Mouse (Mus musculus) forebrain, embryonic 10.5 days (tissue): ENCODE measurements around the gene Chrng. TPM values are rescaled to one million over a fixed set of nuclear protein-coding genes. Genes with fewer than 3 reads are reported as not detected.

Source experiments
- DNase-seq: peaks from one replicate; pipeline ENCODE4 v3.0.0-alpha.2; 2017; ENCODE audit warnings: low spot score; ENCODE audit errors: extremely low spot score
- H3K27ac ChIP-seq: fragments of 300-500 bp; sonication (generic); 2 replicates; pipeline ENCODE4 v1.5.1; 2016; ENCODE audit warnings: mild to moderate bottlenecking
- H3K27me3 ChIP-seq: fragments of 300-500 bp; sonication (generic); 2 replicates; pipeline ENCODE4 v1.6.1; 2016; ENCODE audit warnings: mild to moderate bottlenecking; ENCODE audit not compliant: poor library complexity, severe bottlenecking
- H3K36me3 ChIP-seq: fragments of 300-500 bp; sonication (generic); replicated peaks from 2 replicates; pipeline ENCODE4 v1.6.1; 2016; ENCODE audit warnings: mild to moderate bottlenecking, moderate library complexity
- H3K4me1 ChIP-seq: fragments of 300-500 bp; sonication (generic); 2 replicates; pipeline ENCODE4 v1.6.1; 2016
- H3K4me3 ChIP-seq: fragments of 300-500 bp; sonication (generic); 2 replicates; pipeline ENCODE4 v1.5.1; 2016; ENCODE audit warnings: mild to moderate bottlenecking, moderate library complexity
- H3K9me3 ChIP-seq: fragments of 300-500 bp; sonication (generic); 2 replicates; pipeline ENCODE4 v1.6.1; 2016; ENCODE audit warnings: mild to moderate bottlenecking, moderate library complexity
- WGBS: fragments of 180-500 bp; shearing (Covaris S2); methylation state at CpG from one replicate; pipeline ENCODE4 v1.1.7; 2016; 5-methylcytosine and 5-hydroxymethylcytosine counted together
- polyA plus RNA-seq: library from polyadenylated mRNA; unstranded; fragments of >200 nt; fragmentation: Nextera tagmentation; extraction: Ambion mirVana; gene quantifications from 2 replicates; pipeline ENCODE4 v1.2.1, GENCODE M21; 2016

Gene Chrng
- polyA plus RNA-seq, 1 experiment from 2014 or later = 0.36 TPM

DNA sequence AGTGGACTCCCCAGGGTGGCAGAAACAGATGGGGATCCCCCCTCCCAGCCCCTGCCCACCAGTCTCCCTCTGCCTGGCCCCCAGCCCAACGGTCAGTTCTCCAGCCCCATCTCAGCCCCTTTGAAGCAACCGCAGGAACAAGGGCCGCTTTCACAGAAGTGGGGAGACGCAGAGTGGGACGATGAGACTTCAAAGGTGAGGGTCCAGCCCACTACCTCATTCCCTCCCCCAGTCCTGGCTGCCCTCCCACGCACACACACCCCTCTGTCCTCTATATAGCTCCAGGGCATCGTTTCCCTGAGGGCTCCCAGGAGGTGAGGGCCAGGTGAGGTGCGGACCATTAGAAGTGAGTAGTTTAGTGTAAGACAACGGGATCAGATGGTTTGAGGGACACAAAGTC is 21.4 kb upstream of the Chrng start, which contains the start of gene Prss56:
Prss56 (plus strand) TSS at position 301 of the 400 bp plus-strand sequence.
- H3K36me3 ChIP-seq = no peaks in the 10 kb centered on the region
- 69% methylated on average over 9 of the region's 9 CpGs for WGBS
- H3K27ac ChIP-seq = no peak within 1 kb of the TSS
- H3K4me3 ChIP-seq = no peak within 1 kb of the TSS
- peaks cover 80% of the 10 kb centered on the region for H3K27me3 ChIP-seq
- no peaks in the 10 kb centered on the region for H3K9me3 ChIP-seq
- H3K4me1 ChIP-seq = peaks cover 47% of the 10 kb centered on the region
- DNase-seq = no peak

DNA sequence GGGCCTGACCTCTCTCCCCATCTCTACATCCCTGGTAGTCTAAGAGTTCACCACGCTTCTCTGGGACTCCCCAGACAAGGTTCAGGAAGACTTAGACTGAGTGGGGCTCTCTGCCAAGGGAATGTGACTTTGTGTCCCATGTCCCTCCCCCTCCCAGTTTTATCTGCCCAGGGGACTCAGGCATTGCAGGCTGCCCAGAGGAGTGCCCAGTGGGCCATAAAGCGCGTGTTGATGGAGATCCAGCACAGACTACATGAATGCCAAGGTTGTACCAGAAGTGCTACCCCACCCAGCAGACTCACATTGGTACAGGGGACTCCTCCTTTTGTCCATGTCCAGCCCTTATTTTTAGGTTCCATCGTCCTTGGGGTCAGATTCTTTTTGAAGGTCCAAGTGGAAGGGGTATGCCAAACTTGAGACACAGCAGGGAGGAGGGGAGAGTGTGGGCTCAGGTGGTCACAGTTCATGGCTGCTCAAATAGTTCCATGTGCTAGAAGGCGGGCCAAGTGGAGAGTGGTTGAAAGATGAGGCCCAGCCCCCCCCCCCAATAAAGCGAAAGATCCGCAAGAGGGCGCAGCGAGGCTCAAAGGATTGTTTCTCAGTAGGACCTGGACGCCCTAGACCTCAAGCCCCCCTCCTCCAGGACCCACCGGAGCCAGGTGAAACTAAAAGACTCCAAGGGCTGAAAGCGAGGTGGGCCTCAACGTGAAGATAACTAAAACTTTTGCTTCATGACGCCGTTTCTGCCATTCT is 20.3 kb upstream of the Chrng start:
- Histone ChIP-seq H3K4me3 (no peak overlapping the region), H3K27ac (no peak overlapping the region), H3K4me1 (peaks cover 45% of the 10 kb centered on the region), H3K9me3 (no peaks in the 10 kb centered on the region), H3K36me3 (no peaks in the 10 kb centered on the region), H3K27me3 (peaks cover 92% of the 10 kb centered on the region)
- no peak for DNase-seq
- WGBS = 27% methylated on average over 15 of the region's 15 CpGs

DNA sequence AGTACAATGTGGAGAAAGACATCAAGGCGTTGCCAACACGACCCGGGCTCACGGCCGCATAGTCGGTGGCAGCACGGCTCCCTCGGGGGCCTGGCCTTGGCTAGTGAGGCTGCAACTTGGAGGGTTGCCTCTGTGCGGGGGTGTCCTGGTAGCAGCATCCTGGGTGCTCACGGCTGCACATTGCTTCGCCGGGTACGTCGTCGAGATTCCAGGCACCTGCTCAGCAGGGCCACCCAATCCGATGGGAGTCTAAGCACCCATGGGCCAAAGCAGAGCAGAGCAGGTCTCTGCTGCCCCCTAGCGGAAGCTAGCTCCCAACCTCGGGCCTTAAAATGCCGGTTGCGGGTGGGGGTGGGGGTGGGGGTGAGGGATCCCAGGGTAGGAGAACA is 19.7 kb upstream of the Chrng start:
- no peak overlapping the region for H3K4me3 ChIP-seq
- no peak overlapping the region for H3K27ac ChIP-seq
- peaks cover 45% of the 10 kb centered on the region for H3K4me1 ChIP-seq
- DNase-seq = peak; percentile 35
- no peaks in the 10 kb centered on the region for H3K9me3 ChIP-seq
- 7% methylated on average over 20 of the region's 20 CpGs for WGBS
- H3K36me3 ChIP-seq = no peaks in the 10 kb centered on the region
- peaks cover 96% of the 10 kb centered on the region for H3K27me3 ChIP-seq

DNA sequence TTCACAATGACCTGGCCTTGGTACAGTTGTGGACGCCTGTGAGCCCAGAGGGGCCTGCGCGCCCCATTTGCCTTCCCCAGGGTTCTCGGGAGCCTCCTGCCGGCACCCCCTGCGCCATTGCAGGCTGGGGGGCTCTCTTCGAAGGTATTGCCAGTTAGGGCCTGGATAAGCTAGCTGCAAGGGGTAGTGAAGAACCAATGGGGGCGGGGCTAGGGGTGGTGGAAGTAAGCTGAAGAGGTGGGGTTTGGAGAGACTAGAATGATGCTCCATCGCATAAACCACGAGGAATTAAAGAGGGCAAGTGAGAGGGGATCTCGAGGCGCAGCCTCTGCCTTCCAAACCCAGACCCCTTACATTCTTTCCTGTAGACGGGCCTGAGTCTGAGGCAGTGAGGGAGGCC is 18.9 kb upstream of the Chrng start:
- DNase-seq = no peak
- WGBS = 9% methylated on average over 13 of the region's 13 CpGs
- Histone ChIP-seq H3K27ac (no peak overlapping the region), H3K27me3 (peaks cover 92% of the 10 kb centered on the region), H3K36me3 (no peaks in the 10 kb centered on the region), H3K4me1 (peaks cover 49% of the 10 kb centered on the region), H3K9me3 (no peaks in the 10 kb centered on the region), H3K4me3 (no peak overlapping the region)

DNA sequence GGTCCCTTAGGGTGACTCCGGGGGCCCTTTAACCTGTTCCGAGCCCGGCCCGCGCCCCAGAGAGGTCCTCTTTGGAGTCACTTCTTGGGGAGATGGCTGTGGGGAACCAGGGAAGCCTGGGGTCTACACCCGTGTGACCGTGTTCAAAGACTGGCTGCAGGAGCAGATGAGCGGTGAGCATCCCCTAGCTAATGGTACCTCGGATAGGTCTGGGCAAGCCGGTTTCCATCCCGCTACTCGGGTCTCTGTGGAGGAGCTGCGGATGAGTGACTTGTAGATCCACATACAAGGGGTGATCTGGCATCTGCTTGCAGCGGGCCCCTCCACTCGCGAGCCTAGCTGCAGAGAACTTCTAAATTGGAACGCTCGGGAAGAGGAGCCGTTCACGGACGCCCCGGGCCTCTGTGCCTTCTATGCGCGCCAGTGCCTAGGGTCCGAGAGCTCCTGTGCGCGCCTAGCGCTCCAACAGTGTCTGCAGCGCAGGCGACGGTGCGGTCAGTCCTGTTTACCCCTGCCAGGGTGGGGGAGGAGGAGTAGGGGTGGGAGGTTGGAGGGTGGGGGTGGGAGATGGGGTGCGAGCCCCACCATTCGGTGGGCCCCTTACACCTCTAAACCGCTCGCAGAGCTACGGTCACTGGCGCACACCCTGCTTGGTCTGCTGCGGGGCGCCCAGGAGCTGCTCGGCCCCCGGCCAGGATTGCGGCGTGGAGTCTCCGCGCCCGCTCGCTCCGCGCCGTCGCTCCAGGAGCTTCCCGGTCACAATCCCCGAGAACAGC is 18.0 kb upstream of the Chrng start:
- Histone ChIP-seq H3K4me1 (peaks cover 54% of the 10 kb centered on the region), H3K27ac (peak overlapping the region; percentile 75), H3K36me3 (no peaks in the 10 kb centered on the region), H3K4me3 (peak overlapping the region; percentile 60), H3K27me3 (peaks cover 90% of the 10 kb centered on the region), H3K9me3 (no peaks in the 10 kb centered on the region)
- WGBS = 2% methylated on average over 52 of the region's 54 CpGs
- peak; percentile 55 for DNase-seq

DNA sequence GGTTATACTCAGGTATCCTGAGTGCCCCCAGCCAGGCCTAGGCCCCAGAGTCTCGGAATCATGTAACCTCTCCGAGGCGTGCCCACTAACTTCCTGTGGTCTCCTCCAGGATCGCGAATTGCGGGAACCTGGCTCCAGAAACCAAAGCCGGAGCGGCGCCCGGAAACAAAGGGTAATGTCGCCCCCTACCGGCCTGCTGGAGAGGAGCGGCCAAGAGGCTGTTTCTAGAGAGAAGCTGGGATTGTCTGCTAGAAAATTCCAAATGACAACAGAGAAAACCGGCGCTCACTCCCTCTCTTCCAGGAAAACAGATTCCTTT is 17.5 kb upstream of the Chrng start:
- WGBS = under 1% methylated on average over 15 of the region's 15 CpGs
- H3K27ac ChIP-seq = peak overlapping the region; percentile 75
- H3K4me3 ChIP-seq = peak overlapping the region; percentile 60
- no peaks in the 10 kb centered on the region for H3K9me3 ChIP-seq
- H3K4me1 ChIP-seq = peaks cover 54% of the 10 kb centered on the region
- DNase-seq = peak; percentile 91
- H3K36me3 ChIP-seq = no peaks in the 10 kb centered on the region
- peaks cover 84% of the 10 kb centered on the region for H3K27me3 ChIP-seq

DNA sequence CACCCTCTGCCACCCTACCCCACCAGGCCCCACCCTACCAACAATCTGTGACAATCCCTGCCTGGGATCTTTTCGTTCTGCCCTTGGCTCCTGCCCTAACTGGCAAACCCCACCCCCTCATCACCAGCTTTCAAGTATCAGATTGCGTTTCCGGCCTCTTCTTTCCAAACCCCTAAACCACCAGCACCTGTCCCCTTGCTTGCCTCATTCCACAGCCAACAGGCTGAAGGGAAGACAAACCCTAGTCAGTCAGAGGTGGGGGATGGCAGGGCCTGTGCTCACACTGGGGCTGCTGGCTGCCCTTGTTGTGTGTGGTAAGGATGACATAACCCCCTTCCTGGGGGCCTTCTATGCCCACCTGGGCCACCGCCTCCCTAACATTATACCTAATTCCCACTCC is 14.0 kb upstream of the Chrng start, which contains the start of gene Chrnd:
Chrnd (plus strand) TSS at position 179 of the 400 bp plus-strand sequence.
- Histone ChIP-seq H3K36me3 (no peaks in the 10 kb centered on the region), H3K27me3 (peaks cover 50% of the 10 kb centered on the region), H3K27ac (peak within 1 kb of the TSS; percentile 35; the same call in 1 of the 2 replicates), H3K4me1 (peaks cover 27% of the 10 kb centered on the region), H3K4me3 (no peak within 1 kb of the TSS), H3K9me3 (no peaks in the 10 kb centered on the region)
- DNase-seq = no peak
- 35% methylated on average over 4 of the region's 4 CpGs for WGBS

DNA sequence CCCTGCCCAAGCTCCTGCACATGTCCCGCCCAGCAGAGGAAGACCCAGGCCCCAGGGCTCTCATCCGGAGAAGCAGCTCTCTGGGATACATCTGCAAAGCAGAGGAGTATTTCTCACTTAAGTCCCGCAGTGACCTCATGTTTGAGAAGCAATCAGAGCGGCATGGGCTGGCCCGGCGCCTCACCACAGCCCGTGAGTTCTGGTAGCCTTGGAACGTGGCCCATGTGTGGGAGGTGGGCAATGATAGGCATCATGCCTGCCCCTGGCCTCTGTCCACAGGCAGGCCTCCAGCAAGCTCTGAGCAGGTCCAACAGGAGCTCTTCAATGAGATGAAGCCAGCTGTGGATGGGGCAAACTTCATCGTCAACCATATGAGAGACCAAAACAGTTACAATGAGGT is 7.2 kb upstream of the Chrng start:
- Histone ChIP-seq H3K27me3 (no peaks in the 10 kb centered on the region), H3K27ac (no peak overlapping the region), H3K4me3 (no peak overlapping the region), H3K9me3 (no peaks in the 10 kb centered on the region), H3K36me3 (no peaks in the 10 kb centered on the region), H3K4me1 (no peaks in the 10 kb centered on the region)
- WGBS = 85% methylated on average over 9 of the region's 9 CpGs
- no peak for DNase-seq

DNA sequence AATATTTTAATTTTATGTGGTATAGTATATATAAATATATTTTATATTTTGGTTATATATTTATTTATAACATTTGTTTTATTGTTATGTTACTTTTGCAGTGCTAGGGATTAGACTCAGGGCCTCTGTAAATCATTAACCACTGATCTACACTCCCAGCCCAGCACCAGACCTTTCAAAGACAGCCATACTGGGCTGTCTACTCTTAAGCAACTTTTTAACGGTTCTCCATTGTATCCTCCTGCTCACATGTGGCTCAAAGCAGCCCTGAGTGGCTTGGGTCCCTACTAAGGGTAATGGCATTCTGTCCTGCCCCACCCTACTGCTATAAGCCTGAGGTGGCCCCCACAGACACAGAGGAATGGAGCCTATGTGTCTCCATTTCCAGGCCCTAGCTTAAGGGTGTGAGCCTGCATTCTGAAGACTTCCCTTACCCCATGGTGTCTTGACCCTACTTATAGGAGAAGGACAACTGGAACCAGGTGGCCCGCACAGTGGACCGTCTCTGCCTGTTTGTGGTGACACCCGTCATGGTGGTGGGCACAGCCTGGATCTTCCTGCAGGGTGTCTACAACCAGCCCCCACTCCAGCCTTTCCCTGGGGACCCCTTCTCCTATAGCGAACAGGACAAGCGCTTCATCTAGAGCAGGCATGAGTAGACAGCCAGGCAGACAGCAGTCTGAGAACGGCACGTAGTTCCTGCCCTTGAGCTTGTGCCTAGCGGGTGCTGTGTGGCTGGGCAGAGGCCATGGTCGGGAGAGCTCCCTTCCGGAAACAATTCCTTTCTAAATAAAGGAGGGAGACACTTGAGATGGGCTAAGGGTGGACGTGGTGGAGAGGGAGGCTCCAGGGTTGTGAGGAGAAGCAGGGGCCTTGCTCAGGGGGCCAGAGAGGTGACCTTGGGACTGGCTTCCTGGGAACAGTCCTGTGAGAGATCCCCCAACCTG is 6.1 kb upstream of the Chrng start:
- WGBS = 83% methylated on average over 12 of the region's 12 CpGs
- no peak for DNase-seq
- Histone ChIP-seq H3K9me3 (no peaks in the 10 kb centered on the region), H3K4me3 (no peak overlapping the region), H3K36me3 (no peaks in the 10 kb centered on the region), H3K27ac (no peak overlapping the region), H3K4me1 (no peaks in the 10 kb centered on the region), H3K27me3 (no peaks in the 10 kb centered on the region)

DNA sequence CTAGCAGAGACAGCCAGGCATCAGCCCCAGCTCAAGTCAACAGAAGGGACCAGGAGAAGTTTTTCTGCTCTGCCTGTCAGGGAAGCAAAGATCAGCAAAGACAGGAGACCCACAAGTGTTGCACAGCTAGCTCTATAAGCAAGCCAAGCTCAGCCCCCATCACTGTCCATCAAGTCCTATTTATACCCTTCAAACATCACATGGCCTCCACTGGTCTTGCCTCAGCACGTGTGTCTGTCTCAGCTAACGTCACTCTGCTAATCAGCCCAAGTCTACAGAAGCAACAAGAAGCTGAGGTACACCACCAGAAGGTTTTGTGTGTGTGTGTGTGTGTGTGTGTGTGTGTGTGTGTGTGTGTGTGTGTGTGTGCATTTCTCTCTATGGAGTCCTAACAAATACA is 3.6 kb upstream of the Chrng start:
- Histone ChIP-seq H3K36me3 (no peaks in the 10 kb centered on the region), H3K27me3 (peaks cover 14% of the 10 kb centered on the region), H3K9me3 (no peaks in the 10 kb centered on the region), H3K4me3 (no peak overlapping the region), H3K27ac (no peak overlapping the region), H3K4me1 (peaks cover 9% of the 10 kb centered on the region)
- 62% methylated on average over 2 of the region's 2 CpGs for WGBS
- DNase-seq = no peak

DNA sequence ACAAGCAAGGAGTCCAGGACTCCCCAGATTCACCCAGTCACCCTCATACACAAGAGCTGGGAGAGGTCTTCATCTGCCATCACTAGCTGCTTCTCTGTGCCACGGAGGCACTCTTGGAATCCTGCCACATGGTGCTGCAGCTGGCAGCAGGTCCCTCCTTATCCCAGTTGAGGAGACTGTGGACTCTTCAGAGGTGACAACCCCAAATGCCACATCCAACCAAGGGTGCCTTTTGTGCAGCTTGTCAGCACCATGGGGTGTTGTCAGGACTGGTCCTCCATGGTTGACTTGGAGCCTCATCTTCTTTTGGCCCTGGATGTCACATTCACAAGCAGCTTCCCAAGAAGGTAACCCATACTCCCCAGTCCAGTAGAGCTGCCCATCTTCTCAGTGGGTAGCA is 2.6 kb upstream of the Chrng start:
- DNase-seq = no peak
- no peak overlapping the region for H3K4me3 ChIP-seq
- no peaks in the 10 kb centered on the region for H3K36me3 ChIP-seq
- peaks cover 25% of the 10 kb centered on the region for H3K27me3 ChIP-seq
- H3K27ac ChIP-seq = no peak overlapping the region
- peaks cover 17% of the 10 kb centered on the region for H3K4me1 ChIP-seq
- 56% methylated on average over 1 of the region's 1 CpGs for WGBS
- H3K9me3 ChIP-seq = no peaks in the 10 kb centered on the region

DNA sequence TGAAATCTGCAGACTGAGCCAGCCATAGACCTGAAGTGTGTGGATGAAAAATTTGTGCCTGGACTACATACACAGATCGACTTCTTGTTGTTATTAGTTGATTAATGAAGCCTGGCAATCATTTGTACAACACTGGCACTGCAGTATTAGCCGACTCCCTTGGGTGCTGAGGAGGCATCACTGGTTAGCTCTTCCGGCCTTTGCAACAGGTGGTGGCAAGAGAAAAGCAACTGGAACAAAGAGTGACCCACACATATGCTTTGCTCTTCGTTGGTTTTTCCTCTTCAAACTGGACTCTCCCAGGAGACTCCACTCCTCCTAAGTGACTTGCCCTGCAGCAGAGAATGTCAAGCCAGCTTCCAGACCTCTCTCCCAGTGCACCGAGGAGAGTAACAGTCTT is 678 bp upstream of the Chrng start:
- no peak overlapping the region for H3K4me3 ChIP-seq
- 82% methylated on average over 5 of the region's 5 CpGs for WGBS
- H3K36me3 ChIP-seq = no peaks in the 10 kb centered on the region
- peaks cover 37% of the 10 kb centered on the region for H3K27me3 ChIP-seq
- no peak overlapping the region for H3K27ac ChIP-seq
- DNase-seq = no peak
- H3K9me3 ChIP-seq = no peaks in the 10 kb centered on the region
- H3K4me1 ChIP-seq = peaks cover 17% of the 10 kb centered on the region
